Mouse (Mus musculus) splenic B cell, adult 2 months (primary cell): ENCODE measurements around the gene Nrtn.

ENCODE experiments used
- DNase-seq: peaks from one replicate; pipeline ENCODE4 v3.0.0-alpha.2; 2011; ENCODE audit warnings: low read depth, low spot score
- H3K27me3 ChIP-seq: 2 replicates; pipeline ENCODE4 v1.6.1; 2012; ENCODE audit warnings: mild to moderate bottlenecking, low read length, moderate library complexity, mixed read lengths; ENCODE audit not compliant: control insufficient read depth, poor library complexity, insufficient read depth, severe bottlenecking
- H3K36me3 ChIP-seq: 2 replicates; pipeline ENCODE4 v1.6.1; 2012; ENCODE audit warnings: mild to moderate bottlenecking, low read length, moderate library complexity, mixed read lengths; ENCODE audit not compliant: control insufficient read depth, poor library complexity, insufficient read depth, severe bottlenecking

The Nrtn gene

GRCm38 (mm10) chr17:56757416-56758123 lies at the start of gene Nrtn:
Gene Nrtn (minus strand): TSS chr17:56757530.
- peak; percentile 45 for DNase-seq
- no peaks in the 10 kb centered on the region for H3K36me3 ChIP-seq

GRCm38 (mm10) chr17:56805784-56806183 lies 48.5 kb upstream of the Nrtn start:
- DNase-seq = no peak
- Histone ChIP-seq H3K36me3 (no peaks in the 10 kb centered on the region), H3K27me3 (no peaks in the 10 kb centered on the region)

More at GRCm38 (mm10) chr17:56757416-56758123, at the start of gene Nrtn:
- H3K27me3 ChIP-seq = no peaks in the 10 kb centered on the region

- DNase-seq = no peak
- no peaks in the 10 kb centered on the region for H3K27me3 ChIP-seq
- H3K36me3 ChIP-seq = no peaks in the 10 kb centered on the region
Observed at GRCm38 (mm10) chr17:56804952-56805351, 47.6 kb upstream of the Nrtn start.

GRCm38 (mm10) chr17:56802065-56802464 lies 44.7 kb upstream of the Nrtn start:
- no peaks in the 10 kb centered on the region for H3K27me3 ChIP-seq
- no peaks in the 10 kb centered on the region for H3K36me3 ChIP-seq
- no peak for DNase-seq

- H3K27me3 ChIP-seq = no peaks in the 10 kb centered on the region
- no peaks in the 10 kb centered on the region for H3K36me3 ChIP-seq
- no peak for DNase-seq
Observed at GRCm38 (mm10) chr17:56799276-56799675, 41.9 kb upstream of the Nrtn start.

- DNase-seq = no peak
- Histone ChIP-seq H3K36me3 (no peaks in the 10 kb centered on the region), H3K27me3 (no peaks in the 10 kb centered on the region)
Observed at GRCm38 (mm10) chr17:56793614-56794319, 36.4 kb upstream of the Nrtn start.

- Histone ChIP-seq H3K27me3 (no peaks in the 10 kb centered on the region), H3K36me3 (no peaks in the 10 kb centered on the region)
- no peak for DNase-seq
Observed at GRCm38 (mm10) chr17:56792588-56792987, 35.3 kb upstream of the Nrtn start.

GRCm38 (mm10) chr17:56789286-56789685 lies 32.0 kb upstream of the Nrtn start:
- no peaks in the 10 kb centered on the region for H3K36me3 ChIP-seq
- DNase-seq = no peak
- no peaks in the 10 kb centered on the region for H3K27me3 ChIP-seq

GRCm38 (mm10) chr17:56788886-56789285 lies 31.6 kb upstream of the Nrtn start:
- Histone ChIP-seq H3K27me3 (no peaks in the 10 kb centered on the region), H3K36me3 (no peaks in the 10 kb centered on the region)
- DNase-seq = no peak

- Histone ChIP-seq H3K36me3 (no peaks in the 10 kb centered on the region), H3K27me3 (no peaks in the 10 kb centered on the region)
- DNase-seq = no peak
Observed at GRCm38 (mm10) chr17:56780291-56780978, 23.1 kb upstream of the Nrtn start.

GRCm38 (mm10) chr17:56778779-56779362 lies 21.5 kb upstream of the Nrtn start:
- Histone ChIP-seq H3K27me3 (no peaks in the 10 kb centered on the region), H3K36me3 (no peaks in the 10 kb centered on the region)
- no peak for DNase-seq

- H3K36me3 ChIP-seq = no peaks in the 10 kb centered on the region
- no peak for DNase-seq
- H3K27me3 ChIP-seq = no peaks in the 10 kb centered on the region
Observed at GRCm38 (mm10) chr17:56777568-56777967, 20.2 kb upstream of the Nrtn start.

- no peak for DNase-seq
- Histone ChIP-seq H3K36me3 (peaks cover 7% of the 10 kb centered on the region), H3K27me3 (no peaks in the 10 kb centered on the region)
Observed at GRCm38 (mm10) chr17:56769950-56770349, 12.6 kb upstream of the Nrtn start, which contains the start of gene Prr22. Gene Prr22 (plus strand): TSS chr17:56770250.

- no peak for DNase-seq
- H3K36me3 ChIP-seq = peaks cover 7% of the 10 kb centered on the region
- H3K27me3 ChIP-seq = no peaks in the 10 kb centered on the region
Observed at GRCm38 (mm10) chr17:56768941-56769340, 11.6 kb upstream of the Nrtn start.
